Mouse (Mus musculus): ENCODE measurements at regions not wholly inside any gene's neighbourhood (a gene's known extent, or its start where the extent isn't known, plus 50 kb on each side); places are given as distances from the start of the nearest gene placed in this dataset.

DNA sequence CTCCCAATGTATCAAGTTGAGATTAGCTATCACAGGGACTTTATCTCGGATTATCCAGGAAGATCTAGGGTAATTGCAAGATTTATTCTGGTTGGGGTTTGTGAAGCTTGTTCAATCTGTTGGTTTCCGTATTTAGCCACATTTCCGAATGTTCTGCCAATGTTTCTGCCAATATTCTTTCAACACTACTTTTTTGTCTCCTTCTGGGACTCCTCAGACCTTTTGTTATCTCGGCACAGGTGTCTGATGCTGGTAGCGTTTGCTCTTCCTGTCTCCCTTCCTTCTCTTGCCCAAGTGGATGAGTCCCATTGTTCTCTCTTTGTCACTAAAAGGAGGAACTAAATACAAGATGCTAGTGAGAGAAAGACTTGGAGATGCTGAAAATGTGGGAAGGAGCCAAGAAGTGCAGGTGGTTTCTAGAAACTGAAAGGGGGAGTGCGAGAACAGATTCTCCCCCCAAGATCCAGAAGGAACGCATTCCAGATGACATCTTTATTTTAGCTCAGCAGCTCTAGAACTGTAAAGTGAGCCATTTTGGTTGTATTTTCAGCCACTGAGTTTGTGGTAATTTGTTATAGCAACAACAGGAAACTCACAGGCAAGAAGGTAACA, 159.7 kb downstream of the CK137956 start:
- TF ChIP-seq EP300 (IDR thresholded peaks at IDR 0.05) (no peak), CTCF (IDR thresholded peaks at IDR 0.05) (no peak)

Data from lung, postnatal 0 days (tissue).